Mouse (Mus musculus) thymus, adult 2 months (tissue): ENCODE data around the gene Frmd4a. TPM values are rescaled to one million over a fixed set of nuclear protein-coding genes. Genes with fewer than 3 reads are reported as not detected.

Source experiments
- DNase-seq: peaks from one replicate; pipeline ENCODE4 v3.0.0; 2021
- H3K27ac ChIP-seq: fragments of 200-500 bp; 2 replicates; pipeline ENCODE4 v1.5.1; 2012; ENCODE audit warnings: low read length, control low read depth; ENCODE audit not compliant: control insufficient read depth, insufficient read depth
- H3K27me3 ChIP-seq: fragments of 200-500 bp; 2 replicates; pipeline ENCODE4 v1.6.1; 2012; ENCODE audit warnings: mild to moderate bottlenecking, low read length, moderate library complexity, mixed read lengths; ENCODE audit not compliant: control insufficient read depth, insufficient read depth
- H3K36me3 ChIP-seq: fragments of 200-500 bp; 2 replicates; pipeline ENCODE4 v1.6.1; 2012; ENCODE audit warnings: mild to moderate bottlenecking, low read length, moderate library complexity; ENCODE audit not compliant: control insufficient read depth, insufficient read depth
- H3K4me1 ChIP-seq: fragments of 200-500 bp; replicated peaks from 2 replicates; pipeline ENCODE4 v1.6.1; 2012; ENCODE audit warnings: low read length; ENCODE audit not compliant: control insufficient read depth, insufficient read depth
- H3K4me3 ChIP-seq: fragments of 200-500 bp; 2 replicates; pipeline ENCODE4 v1.5.1; 2012; ENCODE audit warnings: mild to moderate bottlenecking, low read length, control low read depth, moderate library complexity; ENCODE audit not compliant: control insufficient read depth, insufficient read depth
- CTCF ChIP-seq: fragments of 200-500 bp; IDR thresholded peaks from 2 replicates; pipeline ENCODE4 v1.5.1; 2012; ENCODE audit warnings: mild to moderate bottlenecking, control low read depth, low read length, moderate library complexity, borderline replicate concordance; ENCODE audit not compliant: control insufficient read depth, poor library complexity, insufficient read depth; ENCODE audit errors: extremely low read depth
- POLR2A ChIP-seq: fragments of 200-500 bp; IDR thresholded peaks from 2 replicates; pipeline ENCODE4 v1.6.1; 2012; ENCODE audit warnings: mild to moderate bottlenecking, low read length, control low read depth, moderate library complexity; ENCODE audit not compliant: control insufficient read depth, poor library complexity, insufficient read depth; ENCODE audit errors: extremely low read depth
- WGBS: fragments of 180-500 bp; shearing (Covaris S2); methylation state at CpG from one replicate; pipeline ENCODE4 v1.1.7; 2018; 5-methylcytosine and 5-hydroxymethylcytosine counted together
- polyA plus RNA-seq: library from polyadenylated mRNA; depleted of rRNA; stranded (reverse); fragments of >200 nt; gene quantifications from 2 replicates; pipeline ENCODE4 v1.2.3, GENCODE M21; 2012

The Frmd4a gene
- polyA plus RNA-seq, 1 experiment, result 17.5 TPM

GRCm38 (mm10) chr2:4444740-4445139, 427.2 kb downstream of the Frmd4a start:
- Histone ChIP-seq H3K27me3 (no peaks in the 10 kb centered on the region), H3K36me3 (no peaks in the 10 kb centered on the region), H3K4me1 (no peaks in the 10 kb centered on the region), H3K27ac (no peak overlapping the region), H3K4me3 (no peak overlapping the region)
- TF ChIP-seq CTCF (no peak), POLR2A (no peak)
- WGBS, result 100% methylated on average over 3 of the region's 3 CpGs
- no peak for DNase-seq

- TF ChIP-seq CTCF, result no peak
- TF ChIP-seq POLR2A, result no peak
- Histone ChIP-seq H3K27ac (no peak overlapping the region), H3K4me1 (no peaks in the 10 kb centered on the region), H3K36me3 (no peaks in the 10 kb centered on the region), H3K27me3 (no peaks in the 10 kb centered on the region), H3K4me3 (no peak overlapping the region)
- 79% methylated on average over 10 of the region's 10 CpGs for WGBS
- no peak for DNase-seq
These were observed 428.3 kb downstream of the Frmd4a start for GRCm38 (mm10) chr2:4445629-4446400.

DNA sequence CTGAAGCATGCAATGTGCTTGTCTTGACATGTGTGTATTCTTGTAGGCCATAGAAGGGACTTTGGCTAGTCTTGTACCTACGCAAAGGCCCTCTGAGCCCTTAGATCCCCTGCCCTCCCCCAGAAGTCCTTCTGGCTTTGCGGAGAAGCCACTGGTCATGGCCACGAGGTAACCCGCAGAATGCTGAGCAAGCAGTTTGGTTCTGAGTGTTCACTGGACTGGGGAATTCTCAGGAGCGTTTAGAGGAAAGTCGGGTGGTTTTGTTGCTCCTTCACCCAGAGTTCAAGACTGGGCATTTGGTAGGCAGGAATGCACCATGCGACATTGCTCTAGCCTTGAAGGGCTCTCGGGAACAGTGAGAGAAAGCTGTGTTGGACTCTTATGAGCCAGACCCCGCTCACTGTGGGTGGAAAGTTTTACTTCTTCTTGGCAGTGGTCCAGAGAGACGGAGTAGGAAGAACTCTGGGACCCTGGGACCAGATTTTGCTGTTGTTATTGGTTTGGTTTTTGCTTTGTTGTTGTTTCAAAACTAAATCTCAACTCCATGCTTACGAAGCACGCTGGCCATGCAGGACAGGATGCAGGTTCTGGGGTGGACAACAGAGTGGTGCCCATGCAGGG, 432.5 kb downstream of the Frmd4a start:
- no peaks in the 10 kb centered on the region for H3K27me3 ChIP-seq
- DNase-seq, result no peak
- H3K36me3 ChIP-seq, result no peaks in the 10 kb centered on the region
- TF ChIP-seq CTCF, result no peak
- TF ChIP-seq POLR2A, result no peak
- H3K4me1 ChIP-seq, result no peaks in the 10 kb centered on the region
- H3K4me3 ChIP-seq, result no peak overlapping the region
- WGBS, result 80% methylated on average over 12 of the region's 12 CpGs
- H3K27ac ChIP-seq, result no peak overlapping the region

DNA sequence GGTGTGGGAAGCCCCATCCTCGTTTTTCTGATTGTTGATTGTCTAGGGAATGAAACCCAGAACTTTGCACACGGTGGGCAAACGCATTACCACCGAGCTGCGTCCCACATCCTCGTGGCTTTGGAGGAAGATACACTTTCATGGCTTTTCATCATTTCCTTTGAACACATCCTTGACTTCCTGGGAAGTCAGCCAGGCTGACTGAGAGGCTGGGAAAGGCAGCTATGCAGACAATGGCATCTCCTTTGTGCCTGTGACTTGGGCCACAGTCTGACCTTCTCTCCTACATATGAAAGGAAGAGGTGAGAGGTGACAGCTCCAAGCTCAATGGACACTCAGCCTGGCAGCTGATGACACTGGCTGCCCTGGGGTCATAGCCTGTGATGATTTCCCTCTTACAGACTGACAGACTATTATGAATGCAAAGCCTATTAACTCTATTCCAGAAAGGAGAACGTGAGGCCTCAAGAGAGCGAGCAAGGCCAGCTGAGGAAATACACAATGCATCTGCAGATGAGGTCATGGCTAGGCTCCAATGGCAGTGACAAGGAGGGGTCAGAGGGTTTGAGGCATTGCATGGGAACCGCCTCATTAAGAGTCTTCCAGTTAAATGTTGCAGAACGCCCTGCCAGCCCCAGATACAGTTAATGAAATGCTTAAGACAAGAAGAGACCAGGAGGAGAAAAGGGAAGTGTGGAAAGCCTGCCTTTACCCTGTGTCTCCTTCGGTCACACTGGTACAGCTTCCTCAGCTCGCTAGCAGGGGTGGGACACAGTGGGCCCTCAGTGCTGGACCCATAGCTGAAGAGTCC, 435.3 kb downstream of the Frmd4a start:
- Histone ChIP-seq H3K4me1 (no peaks in the 10 kb centered on the region), H3K27me3 (no peaks in the 10 kb centered on the region), H3K27ac (no peak overlapping the region), H3K4me3 (no peak overlapping the region), H3K36me3 (no peaks in the 10 kb centered on the region)
- DNase-seq, result no peak
- 69% methylated on average over 12 of the region's 12 CpGs for WGBS
- TF ChIP-seq CTCF (no peak), POLR2A (no peak)

- no peak overlapping the region for H3K4me3 ChIP-seq
- TF ChIP-seq POLR2A (no peak), CTCF (no peak)
- H3K4me1 ChIP-seq, result no peaks in the 10 kb centered on the region
- no peak overlapping the region for H3K27ac ChIP-seq
- no peaks in the 10 kb centered on the region for H3K27me3 ChIP-seq
- 94% methylated on average over 11 of the region's 11 CpGs for WGBS
- H3K36me3 ChIP-seq, result no peaks in the 10 kb centered on the region
- DNase-seq, result no peak
These were observed 437.8 kb downstream of the Frmd4a start for GRCm38 (mm10) chr2:4455097-4456025.
